Mouse (Mus musculus) gastrocnemius, adult 8-10 months (tissue): ENCODE measurements around the gene Galnt18. TPM values are rescaled to one million over a fixed set of nuclear protein-coding genes. Genes with fewer than 3 reads are reported as not detected.

Source experiments
- DNase-seq, 2 experiments: peaks; one replicate each; pipeline ENCODE4 v3.0.0; 2022; ENCODE audit warnings: low spot score in 2 of 2
- total RNA-seq, 4 experiments: library from RNA; stranded (reverse); gene quantifications; 2 replicates each; pipeline ENCODE4 v1.2.4; 2022

The Galnt18 gene
- total RNA-seq, 4 experiments from 2014 or later: 1.7 to 3.1 (median 2.3) TPM

DNA sequence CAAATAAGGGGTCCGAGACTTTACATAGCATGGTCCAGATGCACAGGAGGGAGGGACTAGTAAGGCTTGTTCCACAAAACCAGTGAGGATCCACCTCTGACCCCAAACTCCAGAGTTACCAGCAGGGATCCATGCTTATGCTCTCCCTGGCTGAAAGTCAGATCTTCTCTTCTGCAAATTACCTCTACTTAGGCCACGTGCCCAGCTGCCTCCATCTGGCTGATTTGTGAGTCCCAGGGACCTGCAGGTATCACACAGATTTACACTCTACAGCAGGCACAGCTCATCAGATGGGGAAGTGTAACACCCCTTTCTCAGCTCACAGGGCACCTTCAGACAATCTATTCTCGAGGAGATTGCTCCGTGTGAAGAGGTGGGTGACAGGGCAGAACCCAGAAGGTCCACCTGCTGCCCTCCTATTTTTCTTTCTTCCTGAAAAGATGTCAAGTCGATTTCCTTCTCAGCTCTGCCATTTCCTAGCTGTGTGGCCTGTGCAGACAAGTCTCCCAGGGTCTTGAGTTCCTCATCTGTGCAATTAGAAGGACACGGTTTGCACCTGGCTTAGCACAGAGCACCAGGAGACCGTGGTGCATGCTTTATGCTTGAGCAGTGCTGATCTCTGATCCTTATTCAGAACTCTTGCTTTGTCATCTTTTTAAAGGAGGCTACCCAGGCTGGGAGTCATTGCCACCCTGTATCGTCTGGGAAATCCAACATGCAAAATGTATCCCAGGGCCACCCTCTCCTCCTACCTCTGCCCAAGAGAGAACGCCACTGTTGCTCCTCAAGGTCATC, 216.3 kb downstream of the Galnt18 start:
- no peak for DNase-seq

DNA sequence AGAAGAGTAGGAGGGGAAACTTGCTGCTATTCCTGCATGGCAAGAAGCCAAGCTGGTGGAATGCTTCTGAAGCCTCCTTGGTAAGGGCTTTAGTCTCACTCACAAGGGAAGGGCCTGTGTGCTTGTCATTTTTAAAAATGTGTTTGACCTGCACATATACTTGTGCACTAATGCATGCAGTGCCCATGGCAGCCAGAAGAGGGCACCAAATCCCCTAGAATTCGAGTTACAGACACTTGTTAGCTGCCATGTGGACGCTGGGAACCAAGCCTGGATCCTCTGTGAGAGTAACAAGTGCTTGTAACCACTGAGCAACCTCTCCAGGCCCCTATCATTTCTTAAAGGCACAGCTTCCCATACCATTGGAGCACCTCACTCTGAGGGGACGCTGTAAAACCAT, 219.7 kb downstream of the Galnt18 start:
- DNase-seq: no peak

DNA sequence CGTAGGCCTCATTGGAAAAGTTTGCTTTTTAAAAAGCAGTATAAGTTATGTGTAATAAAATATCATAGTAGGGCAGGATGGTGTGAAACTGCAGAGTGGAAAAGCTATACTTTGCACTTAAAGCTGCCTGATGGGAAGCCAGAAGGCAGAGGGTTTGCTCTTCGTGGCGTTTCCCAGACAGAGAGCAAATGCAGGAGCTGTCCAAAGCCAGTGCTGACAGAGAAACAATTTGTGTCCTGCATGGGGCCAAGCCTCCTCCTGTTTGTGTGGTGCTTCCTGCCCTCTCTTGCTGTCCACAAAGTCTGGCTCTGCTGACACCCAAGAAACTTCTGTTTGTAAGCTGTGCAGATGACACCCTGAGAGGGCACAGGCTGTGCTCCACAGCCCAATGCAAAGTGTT, 220.8 kb downstream of the Galnt18 start:
- DNase-seq: no peak

DNA sequence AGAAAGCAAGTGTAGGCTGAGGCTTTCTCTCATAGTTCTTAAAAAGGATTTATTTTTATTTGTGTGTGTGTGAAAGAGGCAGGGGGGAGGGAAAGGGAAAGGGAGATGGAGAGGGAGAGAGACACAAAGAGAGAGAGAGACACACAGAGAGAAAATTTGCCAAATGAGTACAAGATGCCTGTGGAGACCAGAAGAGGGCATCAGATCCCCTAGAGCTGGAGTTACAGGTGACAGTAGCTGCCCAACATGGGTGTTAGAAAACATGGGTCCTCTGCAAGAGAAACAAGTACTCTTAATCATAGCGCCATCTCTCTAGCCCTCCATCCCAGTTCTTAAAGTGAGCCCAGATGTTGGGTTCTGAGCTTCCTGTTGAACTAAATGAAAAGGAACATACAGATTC, 228.8 kb downstream of the Galnt18 start:
- DNase-seq: no peak

DNA sequence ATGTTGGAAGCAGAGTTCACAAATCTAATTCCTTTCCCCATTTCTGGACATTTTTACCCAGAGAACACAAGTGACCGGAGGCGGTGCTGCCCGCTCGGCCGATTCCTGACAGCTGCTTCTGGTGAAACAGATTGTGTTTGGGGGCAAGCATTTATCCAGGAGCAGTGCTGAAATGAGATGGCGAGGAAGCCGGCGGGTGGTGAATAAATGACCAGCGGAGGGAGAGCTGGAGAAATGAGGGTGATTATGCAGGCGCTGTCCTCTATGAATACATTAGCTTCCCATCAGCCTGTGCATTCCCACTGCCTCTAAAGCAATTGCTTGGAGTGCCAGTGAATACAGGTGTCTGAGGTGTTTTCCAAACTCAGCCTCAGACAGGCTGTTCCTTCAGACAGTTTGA, 232.7 kb downstream of the Galnt18 start:
- no peak for DNase-seq

DNA sequence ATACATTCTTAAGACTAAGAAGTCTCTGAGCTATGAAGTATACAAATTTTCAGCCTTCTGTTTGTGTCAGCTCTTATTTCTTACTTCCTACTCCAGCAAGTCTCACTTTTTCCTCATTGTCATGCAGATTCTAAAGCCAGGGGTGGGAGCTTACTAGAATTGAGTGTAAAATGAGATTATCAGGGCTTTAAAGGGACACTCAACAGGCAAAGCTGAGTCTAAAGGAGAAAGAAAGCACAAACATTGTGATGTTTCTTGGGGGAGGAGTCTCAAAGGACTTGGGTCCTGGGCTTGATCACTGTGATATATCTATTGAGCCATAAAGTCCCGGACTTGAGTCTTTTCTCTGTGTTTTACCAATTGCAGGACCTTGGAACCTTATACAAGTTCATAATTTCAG, 234.2 kb downstream of the Galnt18 start:
- no peak for DNase-seq

GRCm38 (mm10) chr7:111537946-111538345, 241.8 kb downstream of the Galnt18 start:
- no peak for DNase-seq

- no peak for DNase-seq
These were observed 244.9 kb downstream of the Galnt18 start for GRCm38 (mm10) chr7:111534826-111535405.

- no peak for DNase-seq
These were observed 250.7 kb downstream of the Galnt18 start for GRCm38 (mm10) chr7:111528961-111529643.

DNA sequence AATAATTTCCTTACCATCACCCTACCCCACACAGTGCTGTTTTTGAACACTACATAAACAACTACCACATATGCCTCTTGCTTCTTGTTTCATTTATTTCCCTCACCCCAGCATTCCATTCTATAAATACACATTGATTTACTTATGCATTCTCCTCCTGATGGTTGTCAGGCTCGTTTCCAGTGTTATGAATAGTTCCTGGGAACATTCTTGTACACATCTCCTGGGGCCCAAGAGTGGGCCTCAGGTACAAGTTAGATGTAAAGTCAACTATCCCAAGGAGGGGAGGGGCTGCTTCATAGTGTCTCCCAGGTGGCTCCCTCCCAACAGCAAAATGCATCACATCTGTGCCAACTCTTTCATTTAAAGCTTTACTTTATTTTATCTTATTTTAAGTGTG, 251.3 kb downstream of the Galnt18 start:
- DNase-seq: no peak

- no peak for DNase-seq
These were observed 258.9 kb downstream of the Galnt18 start for GRCm38 (mm10) chr7:111520881-111521280.

DNA sequence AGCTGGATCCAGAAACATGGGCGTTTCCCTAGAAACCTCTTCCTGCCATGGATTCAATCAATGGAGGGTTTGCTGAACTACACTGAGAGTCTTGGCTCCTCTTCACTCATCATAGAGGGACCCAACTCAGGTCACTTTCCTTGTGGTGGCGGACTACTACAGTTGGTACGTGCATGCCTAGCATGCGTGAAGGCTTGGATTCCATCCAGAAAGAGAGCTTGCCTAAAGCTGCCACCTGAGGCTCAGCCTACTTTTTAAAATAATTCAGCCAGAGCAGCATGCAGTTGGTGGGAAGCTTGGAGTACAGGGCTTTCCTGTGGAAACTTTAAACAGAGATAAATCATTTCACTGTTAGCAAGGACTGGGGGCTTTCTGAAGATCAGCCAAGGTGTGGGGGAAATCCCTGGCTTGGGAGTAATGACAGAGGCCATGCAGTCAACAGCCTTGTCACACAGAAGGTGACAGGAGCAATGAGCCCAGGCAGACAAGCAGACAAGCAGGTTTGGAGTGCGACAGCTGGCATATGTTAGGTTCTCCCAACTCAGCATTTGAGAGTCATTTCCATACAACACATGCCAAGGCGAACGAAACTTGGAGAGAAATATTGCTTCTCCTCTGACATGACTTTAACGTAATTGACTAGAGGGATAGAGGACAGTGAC, 261.1 kb downstream of the Galnt18 start:
- no peak for DNase-seq

GRCm38 (mm10) chr7:111516882-111517281, 262.9 kb downstream of the Galnt18 start:
- DNase-seq: no peak

- DNase-seq: no peak
These were observed 264.3 kb downstream of the Galnt18 start for GRCm38 (mm10) chr7:111515471-111515870.

DNA sequence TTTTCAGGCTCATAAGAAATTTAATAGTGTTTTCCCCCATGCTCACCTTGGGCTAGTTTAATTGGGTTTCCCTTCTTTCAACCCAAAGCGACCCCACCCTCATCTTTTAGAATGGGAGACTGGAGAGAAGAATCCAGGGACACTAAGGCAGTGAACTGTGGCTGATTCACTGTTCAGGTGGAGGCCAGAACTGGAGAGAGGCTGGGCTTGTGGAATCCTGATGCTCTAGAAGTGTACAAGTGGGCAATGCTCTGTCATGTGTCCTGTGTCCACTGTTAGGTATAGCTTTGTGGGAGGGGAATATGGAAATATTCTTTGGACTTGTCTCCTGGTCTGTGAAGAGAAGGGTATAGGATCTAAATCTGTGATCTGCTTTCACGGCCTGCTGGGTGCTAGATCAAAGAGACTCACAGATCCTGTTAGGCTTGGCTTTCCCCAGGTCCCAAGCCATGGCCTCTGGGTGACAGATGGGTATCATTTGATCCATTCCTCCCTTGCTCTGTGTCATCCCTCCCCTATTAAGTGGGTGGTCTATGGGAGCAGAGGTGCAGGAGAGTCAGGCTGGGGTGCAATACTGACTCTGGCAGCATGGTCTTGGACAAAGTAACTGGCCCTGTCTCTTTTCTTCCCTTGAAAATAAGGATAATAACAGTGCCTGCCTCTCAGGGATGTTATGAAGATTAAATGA, 270.5 kb downstream of the Galnt18 start:
- no peak for DNase-seq

DNA sequence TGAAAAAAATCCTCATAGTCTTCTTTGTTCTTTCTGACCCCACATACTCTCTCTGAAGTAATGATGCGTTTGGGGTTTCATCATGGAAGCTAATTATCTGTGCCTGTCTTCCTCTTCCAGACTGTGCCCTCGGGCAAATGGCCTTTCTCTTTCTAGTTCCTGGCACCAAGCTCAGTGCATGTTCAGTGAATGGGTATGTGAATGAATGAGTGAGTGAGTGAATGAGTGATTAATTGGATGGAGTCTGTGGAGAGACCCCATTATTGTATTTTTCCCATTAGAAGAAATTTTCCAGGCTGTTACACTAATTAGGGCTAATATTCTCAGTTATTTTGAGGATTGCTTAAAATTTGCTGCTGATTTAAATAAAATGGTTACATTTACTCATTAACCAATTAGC, 279.2 kb downstream of the Galnt18 start:
- no peak for DNase-seq

DNA sequence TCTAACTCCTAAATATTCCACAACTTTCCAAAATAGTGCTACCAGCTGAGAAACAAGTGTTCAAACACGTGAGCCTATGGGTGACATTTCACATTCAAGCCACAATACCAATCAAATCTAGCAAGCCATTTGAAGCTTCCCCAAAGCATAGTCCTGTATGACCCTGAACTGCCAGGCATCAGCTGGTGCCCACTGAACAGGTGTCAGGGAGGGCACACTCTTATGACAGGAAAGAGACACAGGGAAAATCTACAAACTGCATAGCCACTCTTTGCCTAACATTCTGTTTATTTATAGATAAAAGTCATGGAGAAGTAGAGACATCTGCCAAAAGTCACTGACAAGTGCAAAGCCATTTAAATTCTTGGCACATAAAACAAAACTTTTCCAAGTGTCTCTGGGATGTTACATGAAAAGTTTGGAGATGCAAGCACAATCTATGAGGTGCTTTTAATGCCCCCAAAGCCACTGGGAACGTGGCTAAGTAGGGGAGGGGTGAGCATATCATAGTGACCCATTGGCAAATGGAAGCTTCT, 280.5 kb downstream of the Galnt18 start:
- no peak for DNase-seq

- DNase-seq: no peak
These were observed 282.6 kb downstream of the Galnt18 start for GRCm38 (mm10) chr7:111497191-111497590.

GRCm38 (mm10) chr7:111492242-111492949, 287.4 kb downstream of the Galnt18 start:
- no peak for DNase-seq

GRCm38 (mm10) chr7:111491566-111491965, 288.2 kb downstream of the Galnt18 start:
- DNase-seq: no peak
